Mouse (Mus musculus) small intestine, adult 2 months (tissue): ENCODE measurements around the gene Ctsc. TPM values are rescaled to one million over a fixed set of nuclear protein-coding genes. Genes with fewer than 3 reads are reported as not detected.

Source experiments
- H3K27ac ChIP-seq: fragments of 200-500 bp; 2 replicates; pipeline ENCODE4 v1.5.1; 2012; ENCODE audit warnings: low read depth, low read length, control low read depth, inconsistent platforms; ENCODE audit not compliant: insufficient read depth
- H3K27me3 ChIP-seq: fragments of 200-500 bp; 2 replicates; pipeline ENCODE4 v1.6.1; 2012; ENCODE audit warnings: mild to moderate bottlenecking, moderate library complexity, low read length, inconsistent platforms; ENCODE audit not compliant: control insufficient read depth, insufficient read depth
- H3K36me3 ChIP-seq: fragments of 200-500 bp; 2 replicates; pipeline ENCODE4 v1.6.1; 2012; ENCODE audit warnings: mild to moderate bottlenecking, low read length, control low read depth, inconsistent platforms; ENCODE audit not compliant: control insufficient read depth, insufficient read depth
- H3K4me1 ChIP-seq: fragments of 200-500 bp; 2 replicates; pipeline ENCODE4 v1.6.1; 2012; ENCODE audit warnings: low read length, inconsistent platforms, mixed read lengths; ENCODE audit not compliant: control insufficient read depth, insufficient read depth, insufficient read length
- H3K4me3 ChIP-seq: fragments of 200-500 bp; 2 replicates; pipeline ENCODE4 v1.5.1; 2012; ENCODE audit warnings: low read depth, mild to moderate bottlenecking, control low read depth, inconsistent platforms, low read length, moderate library complexity
- CTCF ChIP-seq: fragments of 200-500 bp; IDR thresholded peaks from 2 replicates; pipeline ENCODE4 v1.5.1; 2012; ENCODE audit warnings: low read depth, mild to moderate bottlenecking, control low read depth, inconsistent platforms, low read length, moderate library complexity, mixed read lengths; ENCODE audit not compliant: insufficient replicate concordance, insufficient read length; ENCODE audit errors: extremely low read depth
- POLR2A ChIP-seq: fragments of 200-500 bp; IDR thresholded peaks from 2 replicates; pipeline ENCODE4 v1.6.1; 2012; ENCODE audit warnings: low read depth, mild to moderate bottlenecking, control low read depth, inconsistent platforms, low read length, moderate library complexity
- WGBS: fragments of 180-500 bp; shearing (Covaris S2); methylation state at CpG from one replicate; pipeline ENCODE4 v1.1.7; 2018; 5-methylcytosine and 5-hydroxymethylcytosine counted together
- polyA plus RNA-seq: library from polyadenylated mRNA; depleted of rRNA; stranded (reverse); fragments of >200 nt; gene quantifications from 2 replicates; pipeline ENCODE4 v1.2.3, GENCODE M21; 2012

The Ctsc gene
- polyA plus RNA-seq, 1 experiment: 52.0 TPM

- 73% methylated on average over 2 of the region's 2 CpGs for WGBS
Observed at GRCm38 (mm10) chr7:88318904-88319303, 41.0 kb downstream of the Ctsc start.

DNA sequence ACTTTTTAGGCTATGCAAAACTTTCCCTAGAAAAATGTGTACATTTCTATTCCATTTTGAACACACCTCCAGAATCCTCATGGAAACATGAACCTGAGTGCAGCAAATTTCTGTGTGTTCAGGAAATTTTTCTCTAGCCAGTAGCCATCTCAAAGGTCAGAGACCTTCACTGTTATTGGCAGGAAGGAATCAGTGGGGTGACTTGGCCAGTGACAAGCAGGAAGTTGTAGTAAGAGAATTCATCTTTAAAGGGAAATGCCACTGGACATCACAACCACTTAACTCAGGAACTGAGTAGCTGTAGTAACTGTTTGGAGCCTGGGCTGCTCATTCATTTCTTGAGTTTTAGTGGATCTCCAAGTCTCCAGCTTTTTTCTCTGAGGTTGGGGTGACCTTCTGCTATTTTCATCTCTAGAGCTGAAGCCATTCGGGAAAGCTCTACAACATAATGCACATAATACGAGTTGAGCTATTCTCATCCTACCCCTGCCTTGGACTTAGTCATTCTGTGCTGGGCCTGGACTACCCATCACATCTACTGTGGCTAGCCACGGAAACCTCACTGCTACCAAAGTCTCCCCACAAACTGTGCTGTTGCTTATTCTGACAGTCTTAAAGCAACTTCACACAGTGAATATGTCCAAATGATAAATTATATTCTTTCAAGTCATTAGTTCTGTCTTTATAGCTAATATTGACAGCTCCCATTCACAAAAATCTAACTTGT is 41.7 kb downstream of the Ctsc start:
- Histone ChIP-seq H3K36me3 (no peaks in the 10 kb centered on the region), H3K27ac (no peak overlapping the region), H3K4me3 (no peak overlapping the region), H3K4me1 (no peaks in the 10 kb centered on the region), H3K27me3 (no peaks in the 10 kb centered on the region)
- whole genome bisulfite sequencing: 79% methylated on average over 3 of the region's 3 CpGs
- TF ChIP-seq CTCF: no peak
- TF ChIP-seq POLR2A: no peak

More at GRCm38 (mm10) chr7:88318904-88319303, 41.0 kb downstream of the Ctsc start:
- no peak overlapping the region for H3K4me3 ChIP-seq
- H3K27ac ChIP-seq: no peak overlapping the region
- H3K27me3 ChIP-seq: no peaks in the 10 kb centered on the region
- no peaks in the 10 kb centered on the region for H3K36me3 ChIP-seq
- TF ChIP-seq CTCF (no peak), POLR2A (no peak)
- no peaks in the 10 kb centered on the region for H3K4me1 ChIP-seq

- no peak for TF ChIP-seq POLR2A
- TF ChIP-seq CTCF: no peak
- Histone ChIP-seq H3K36me3 (no peaks in the 10 kb centered on the region), H3K4me1 (no peaks in the 10 kb centered on the region), H3K4me3 (no peak overlapping the region), H3K27ac (no peak overlapping the region), H3K27me3 (no peaks in the 10 kb centered on the region)
- 52% methylated on average over 12 of the region's 12 CpGs for WGBS
Observed at GRCm38 (mm10) chr7:88320628-88321336, 42.9 kb downstream of the Ctsc start.

GRCm38 (mm10) chr7:88322431-88322830 is 44.5 kb downstream of the Ctsc start:
- TF ChIP-seq CTCF (no peak), POLR2A (no peak)
- Histone ChIP-seq H3K4me1 (no peaks in the 10 kb centered on the region), H3K36me3 (no peaks in the 10 kb centered on the region), H3K4me3 (no peak overlapping the region), H3K27ac (no peak overlapping the region), H3K27me3 (no peaks in the 10 kb centered on the region)
- 83% methylated on average over 2 of the region's 2 CpGs for WGBS

DNA sequence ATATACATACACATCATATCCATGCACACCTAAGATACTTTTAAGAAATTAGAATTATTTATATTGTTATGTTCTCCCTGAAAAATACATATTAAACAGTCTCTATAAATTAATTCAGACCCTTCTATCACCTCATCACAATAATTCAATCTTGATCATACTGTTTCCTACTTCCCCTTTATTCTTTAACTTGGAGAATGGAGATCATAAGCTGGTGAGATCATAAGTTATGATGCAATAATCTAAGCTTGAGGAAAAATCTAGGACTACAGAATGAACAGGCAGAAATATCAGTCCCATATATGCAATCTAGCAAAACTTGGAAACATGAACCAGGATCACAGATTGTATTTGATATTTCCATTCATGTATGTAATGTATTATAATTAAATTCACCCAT is 49.6 kb downstream of the Ctsc start:
- Histone ChIP-seq H3K36me3 (no peaks in the 10 kb centered on the region), H3K4me1 (no peaks in the 10 kb centered on the region), H3K27me3 (no peaks in the 10 kb centered on the region), H3K4me3 (no peak overlapping the region), H3K27ac (no peak overlapping the region)
- TF ChIP-seq CTCF: no peak
- no peak for TF ChIP-seq POLR2A

DNA sequence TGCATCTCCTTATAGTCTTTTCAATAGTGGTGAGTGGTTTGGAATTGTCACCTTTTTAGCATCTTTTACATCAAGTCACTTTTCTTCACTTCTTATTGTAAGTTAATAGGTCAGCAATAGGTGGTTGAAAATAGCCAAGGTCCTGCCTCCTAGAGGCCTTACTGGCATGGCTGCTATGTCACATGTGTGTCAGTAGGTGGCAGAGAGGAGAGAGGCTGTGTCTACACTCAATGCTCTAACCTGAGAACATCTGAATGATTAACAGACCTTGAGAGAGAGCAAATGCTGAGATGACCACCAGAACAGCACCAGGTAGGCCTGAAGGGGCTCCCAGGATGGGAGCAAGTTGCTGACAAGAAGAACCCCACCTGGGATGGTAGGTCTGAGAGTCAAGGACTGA is 65.9 kb downstream of the Ctsc start:
- no peak overlapping the region for H3K27ac ChIP-seq
- H3K4me3 ChIP-seq: no peak overlapping the region
- no peak for TF ChIP-seq POLR2A
- TF ChIP-seq CTCF: peak; percentile 39; the same call in 1 of the 2 replicates
- no peaks in the 10 kb centered on the region for H3K4me1 ChIP-seq
- H3K27me3 ChIP-seq: no peaks in the 10 kb centered on the region
- H3K36me3 ChIP-seq: no peaks in the 10 kb centered on the region

GRCm38 (mm10) chr7:88346035-88346434 is 68.2 kb downstream of the Ctsc start:
- TF ChIP-seq CTCF: no peak
- no peak for TF ChIP-seq POLR2A
- no peak overlapping the region for H3K4me3 ChIP-seq
- 83% methylated on average over 1 of the region's 1 CpGs for WGBS
- no peak overlapping the region for H3K27ac ChIP-seq
- H3K36me3 ChIP-seq: no peaks in the 10 kb centered on the region
- no peaks in the 10 kb centered on the region for H3K4me1 ChIP-seq
- no peaks in the 10 kb centered on the region for H3K27me3 ChIP-seq
